Mouse (Mus musculus): ENCODE measurements around the gene Sox5.

Gene Sox5

DNA sequence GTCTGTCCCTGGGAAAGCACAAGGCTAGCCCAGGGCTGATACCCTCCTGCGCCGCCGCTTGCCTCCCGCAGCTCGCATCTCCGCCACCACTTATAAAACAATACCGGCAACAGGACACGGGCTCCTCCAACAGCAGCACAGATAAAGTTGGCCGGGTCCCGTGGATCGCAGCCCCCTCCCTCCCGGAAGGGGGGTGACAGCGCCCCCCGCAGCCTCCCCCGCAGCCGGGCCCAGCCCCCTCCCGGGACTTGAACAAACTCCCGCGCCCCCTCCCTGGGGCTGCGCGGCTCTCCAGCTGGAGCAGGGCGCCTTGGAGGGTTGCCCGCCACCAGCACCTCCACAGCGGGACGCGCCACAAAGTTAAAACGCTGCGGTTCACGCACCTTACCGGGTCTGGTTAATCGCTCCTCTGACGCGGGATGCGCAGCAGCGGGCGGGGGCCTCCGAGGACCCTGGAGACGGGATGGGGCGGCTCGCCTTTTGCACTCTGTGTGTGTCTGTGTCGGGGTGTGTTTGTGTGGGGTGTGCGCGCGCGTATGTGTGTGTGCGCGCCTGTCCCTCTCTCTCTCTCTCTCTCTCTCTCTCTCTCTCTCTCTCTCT lies at the start of gene Sox5:
Gene Sox5, minus strand, starts transcription at position 547 of the 600 bp plus-strand sequence.
- peak; percentile 14 to 15 for DNase-seq

DNA sequence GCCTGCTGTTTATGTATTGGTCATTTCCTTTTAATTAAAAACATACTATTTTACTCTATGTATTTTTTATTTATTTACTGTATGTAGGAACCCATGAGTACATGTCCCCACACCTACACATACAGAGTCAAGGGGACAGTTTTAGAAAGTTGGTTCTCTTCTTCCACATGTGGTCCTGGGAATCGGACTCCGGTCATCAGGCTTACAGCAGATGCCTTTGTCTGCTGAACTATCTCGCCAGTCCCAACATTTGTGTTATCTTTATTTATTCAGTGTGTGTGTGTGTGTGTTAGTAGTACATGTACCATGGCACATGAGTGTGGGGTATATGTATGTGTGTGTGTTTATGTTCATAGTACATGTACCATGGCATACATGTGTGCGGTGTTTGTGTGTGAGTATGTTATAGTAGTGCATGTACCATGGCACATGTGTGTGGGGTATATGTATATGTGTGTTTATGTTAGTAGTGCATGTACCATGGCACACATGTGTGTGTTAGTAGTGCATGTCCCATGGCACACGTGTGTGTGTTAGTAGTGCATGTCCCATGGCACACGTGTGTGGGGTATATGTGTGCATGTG lies 43.3 kb upstream of the Sox5 start:
- no peak for DNase-seq

GRCm38 (mm10) chr6:144824153-144824552 lies 42.4 kb upstream of the Sox5 start:
- DNase-seq, result no peak

DNA sequence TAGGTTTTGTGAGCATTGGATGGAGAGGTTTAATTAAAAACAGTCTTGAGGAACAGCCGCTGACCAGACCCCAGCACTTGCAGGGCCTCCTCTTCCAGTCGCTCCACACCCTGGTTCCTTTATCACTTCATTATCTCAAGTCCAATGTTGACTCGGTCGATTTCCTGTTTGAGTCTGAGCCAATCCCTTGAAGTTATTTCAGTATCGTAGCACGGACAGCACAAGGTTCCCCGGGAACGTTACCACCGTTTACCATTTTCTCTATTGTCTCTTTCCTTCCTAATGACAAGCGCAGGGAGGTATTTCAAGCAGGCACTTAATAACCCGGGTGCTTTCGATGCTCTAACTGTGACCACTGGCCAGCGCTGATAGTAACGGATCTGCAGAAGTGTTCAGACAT lies 40.8 kb upstream of the Sox5 start:
- no peak for DNase-seq

GRCm38 (mm10) chr6:144821019-144821418 lies 39.2 kb upstream of the Sox5 start:
- DNase-seq, result no peak

- no peak for DNase-seq
Observed at GRCm38 (mm10) chr6:144818016-144818415, 36.2 kb upstream of the Sox5 start.

- no peak for DNase-seq
Observed at GRCm38 (mm10) chr6:144817329-144817932, 35.7 kb upstream of the Sox5 start.

GRCm38 (mm10) chr6:144815542-144815941 lies 33.8 kb upstream of the Sox5 start:
- no peak for DNase-seq

- no peak for DNase-seq
Observed at GRCm38 (mm10) chr6:144814931-144815364, 33.2 kb upstream of the Sox5 start.

- DNase-seq, result no peak
Observed at GRCm38 (mm10) chr6:144804321-144804720, 22.5 kb upstream of the Sox5 start.

- DNase-seq, result no peak
Observed at GRCm38 (mm10) chr6:144803063-144803462, 21.3 kb upstream of the Sox5 start.

- DNase-seq, result no peak
Observed at GRCm38 (mm10) chr6:144794356-144794755, 12.6 kb upstream of the Sox5 start.

DNA sequence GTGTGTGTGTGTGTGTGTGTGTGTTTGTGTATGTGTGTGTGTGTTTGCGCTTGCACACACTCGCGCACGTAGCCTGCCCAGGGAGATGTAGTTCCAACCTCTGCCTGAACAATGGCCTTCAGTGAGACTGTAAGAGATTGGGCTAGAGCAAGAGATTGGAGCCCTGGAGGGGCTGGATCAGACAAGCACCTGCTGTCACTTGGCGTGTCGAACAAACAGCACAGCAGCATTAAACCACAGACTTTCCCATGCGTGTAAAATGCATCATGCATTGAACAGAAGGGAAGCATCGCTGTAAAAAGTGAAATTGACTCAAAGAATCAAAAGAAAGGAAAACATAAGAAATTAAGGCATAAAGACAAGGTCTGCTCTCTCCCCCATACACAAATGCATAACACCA lies 11.1 kb upstream of the Sox5 start:
- DNase-seq, result no peak

GRCm38 (mm10) chr6:144783295-144783694 lies 1.5 kb upstream of the Sox5 start:
- no peak for DNase-seq

GRCm38 (mm10) chr6:144782866-144783265 lies 1.1 kb upstream of the Sox5 start:
- DNase-seq, result no peak

DNA sequence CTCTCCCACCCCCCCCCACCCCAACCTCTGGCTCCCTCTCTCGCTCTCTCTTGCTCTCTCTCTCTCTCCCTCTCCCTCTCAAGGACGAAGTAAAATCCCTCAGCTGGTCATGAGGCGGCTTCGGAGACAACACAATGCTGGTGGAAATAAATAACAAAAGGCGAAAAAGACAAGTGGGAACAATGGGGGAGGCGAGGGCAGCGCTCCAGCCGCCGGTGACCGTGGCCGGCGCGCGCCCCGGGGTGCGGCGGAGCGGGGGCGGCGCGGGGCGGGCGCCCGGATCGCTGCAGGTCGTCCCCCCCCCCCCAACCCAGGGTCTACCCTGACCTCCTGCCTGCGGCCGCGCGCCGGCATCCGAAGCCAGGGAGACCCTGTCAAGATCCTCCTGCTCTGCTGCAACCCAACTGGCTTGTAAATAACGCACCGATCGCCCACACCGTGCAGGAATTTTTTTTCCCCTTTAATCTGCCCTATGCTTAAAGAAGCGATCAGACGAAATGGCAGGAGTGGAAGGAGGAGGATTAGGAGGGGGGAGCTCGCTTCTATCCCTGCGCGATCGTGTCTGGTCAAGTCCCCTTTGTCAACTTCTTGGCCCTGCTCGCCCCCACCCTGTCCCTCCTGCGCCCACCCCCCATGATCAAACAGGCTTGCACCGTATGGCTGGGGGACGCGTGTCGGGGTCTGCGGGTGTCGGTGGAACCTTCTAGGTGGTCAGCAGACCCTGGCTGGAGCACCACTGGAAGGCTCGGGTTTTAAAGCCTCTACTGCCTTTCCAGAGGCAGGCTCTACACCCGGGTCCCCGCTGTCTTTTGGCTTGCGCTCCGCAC lies 467 bp upstream of the Sox5 start:
- no peak for DNase-seq

GRCm38 (mm10) chr6:144780608-144781285 lies 1.0 kb downstream of the Sox5 start:
- DNase-seq, result no peak

DNA sequence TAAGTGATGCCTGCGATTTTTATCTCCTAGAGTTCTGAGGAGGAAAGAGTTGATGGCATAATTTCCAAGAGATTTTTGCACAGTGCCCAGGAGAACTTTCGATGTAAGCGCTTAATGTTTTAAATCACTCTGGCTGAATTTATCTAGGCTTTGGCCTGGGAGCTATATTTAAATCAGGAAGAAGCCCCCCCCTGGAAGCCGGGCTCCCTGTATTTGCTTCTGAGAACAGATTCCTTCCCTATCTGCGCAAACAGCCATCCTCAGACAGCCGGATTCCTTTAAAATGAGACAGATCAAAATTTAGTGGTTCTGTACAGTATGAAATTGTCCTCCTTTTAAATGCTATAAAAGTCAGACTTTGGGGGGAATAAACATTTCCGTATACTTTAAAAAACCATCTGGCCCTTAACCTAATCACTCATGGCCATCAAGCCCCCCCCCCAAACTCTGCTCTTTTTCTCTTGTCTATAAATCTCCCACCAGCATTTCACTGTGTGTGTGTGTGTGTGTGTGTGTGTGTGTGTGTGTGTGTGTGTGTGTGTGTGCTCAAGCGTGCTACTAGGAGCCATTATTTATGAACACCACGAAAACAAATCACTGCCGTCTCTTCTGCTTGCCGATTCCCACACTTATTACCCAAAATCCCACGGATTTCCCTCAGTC lies 1.7 kb downstream of the Sox5 start:
- no peak for DNase-seq

GRCm38 (mm10) chr6:144777356-144778035 lies 4.3 kb downstream of the Sox5 start:
- DNase-seq, result no peak

GRCm38 (mm10) chr6:144773736-144774135 lies 8.0 kb downstream of the Sox5 start:
- no peak for DNase-seq

DNA sequence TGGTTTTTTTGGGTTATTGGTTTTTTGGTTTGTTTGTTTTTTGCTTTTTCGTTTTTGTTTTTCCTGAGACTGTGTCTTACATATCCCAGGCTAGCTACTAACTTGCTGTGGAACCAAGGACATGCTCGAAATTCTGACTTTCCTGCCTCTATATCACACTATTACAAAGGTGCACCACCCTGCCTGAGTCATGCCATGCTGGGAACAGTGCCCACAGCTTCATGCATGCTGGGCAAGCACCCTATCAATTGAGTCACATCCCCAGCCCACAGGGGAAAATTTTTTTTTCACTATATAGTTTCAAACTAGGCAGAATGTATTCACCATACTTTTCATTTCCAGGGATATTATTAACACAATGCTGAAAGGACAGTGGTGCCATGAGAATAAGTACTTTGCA lies 8.8 kb downstream of the Sox5 start:
- DNase-seq, result no peak

Measured in thymus, adult 18-20 months (tissue).